Mouse (Mus musculus): Measurements from ENCODE around the gene Pigm.

Gene Pigm

GRCm38 (mm10) chr1:172352453-172352852 lies 23.9 kb upstream of the Pigm start:
- no peak for DNase-seq

- DNase-seq: no peak
Observed at GRCm38 (mm10) chr1:172355336-172355735, 21.0 kb upstream of the Pigm start.

GRCm38 (mm10) chr1:172357550-172357949 lies 18.8 kb upstream of the Pigm start:
- DNase-seq: peak; percentile 71

GRCm38 (mm10) chr1:172358341-172358740 lies 18.0 kb upstream of the Pigm start:
- DNase-seq: no peak

GRCm38 (mm10) chr1:172364684-172365083 lies 11.7 kb upstream of the Pigm start:
- peak; percentile 45 for DNase-seq

- DNase-seq: peak; percentile 44
Observed at GRCm38 (mm10) chr1:172368768-172369418, 7.5 kb upstream of the Pigm start.

- DNase-seq: no peak
Observed at GRCm38 (mm10) chr1:172376758-172377458, 562 bp downstream of the Pigm start.

GRCm38 (mm10) chr1:172380066-172380465 lies 3.7 kb downstream of the Pigm start:
- DNase-seq: peak; percentile 74

- DNase-seq: no peak
Observed at GRCm38 (mm10) chr1:172382090-172382489, 5.7 kb downstream of the Pigm start.

- no peak for DNase-seq
Observed at GRCm38 (mm10) chr1:172387246-172387645, 10.9 kb downstream of the Pigm start.

- no peak for DNase-seq
Observed at GRCm38 (mm10) chr1:172390769-172391168, 14.4 kb downstream of the Pigm start.

GRCm38 (mm10) chr1:172391807-172392581 lies 15.6 kb downstream of the Pigm start:
- peak; percentile 19 for DNase-seq

GRCm38 (mm10) chr1:172392643-172393170 lies 16.4 kb downstream of the Pigm start:
- no peak for DNase-seq

- DNase-seq: no peak
Observed at GRCm38 (mm10) chr1:172393739-172394138, 17.4 kb downstream of the Pigm start.

- no peak for DNase-seq
Observed at GRCm38 (mm10) chr1:172396996-172397752, 20.8 kb downstream of the Pigm start.

- DNase-seq: no peak
Observed at GRCm38 (mm10) chr1:172406077-172406706, 29.8 kb downstream of the Pigm start.

GRCm38 (mm10) chr1:172408996-172409395 lies 32.6 kb downstream of the Pigm start:
- DNase-seq: peak; percentile 40

- no peak for DNase-seq
Observed at GRCm38 (mm10) chr1:172409431-172409830, 33.1 kb downstream of the Pigm start.

- peak; percentile 75 for DNase-seq
Observed at GRCm38 (mm10) chr1:172410806-172411205, 34.5 kb downstream of the Pigm start.

- peak; percentile 85 for DNase-seq
Observed at GRCm38 (mm10) chr1:172412204-172412603, 35.9 kb downstream of the Pigm start.

- DNase-seq: no peak
Observed at GRCm38 (mm10) chr1:172413491-172414230, 37.3 kb downstream of the Pigm start.
